Mouse (Mus musculus) hindbrain, embryonic 16.5 days (tissue): ENCODE results near the gene Egfem1. TPM values are rescaled to one million over a fixed set of nuclear protein-coding genes. Genes with fewer than 3 reads are reported as not detected.

ENCODE experiments used
- ATAC-seq: fragments of 200-750 bp; cut with Nextera tagmentation; 2 replicates; pipeline ENCODE4 v1.8.0; 2017; ENCODE audit warnings: moderate TSS enrichment, moderate library complexity
- H3K27ac ChIP-seq: fragments of 300-500 bp; sonication (generic); 2 replicates; pipeline ENCODE4 v1.5.1; 2014; ENCODE audit warnings: low read depth, mild to moderate bottlenecking, control low read depth, low read length, moderate library complexity
- H3K27me3 ChIP-seq: fragments of 300-500 bp; sonication (generic); replicated peaks from 2 replicates; pipeline ENCODE4 v1.6.1; 2014; ENCODE audit warnings: low read length; ENCODE audit not compliant: control insufficient read depth, insufficient read depth
- H3K36me3 ChIP-seq: fragments of 300-500 bp; sonication (generic); 2 replicates; pipeline ENCODE4 v1.6.1; 2014; ENCODE audit warnings: mild to moderate bottlenecking, low read length, moderate library complexity, mixed read lengths; ENCODE audit not compliant: control insufficient read depth, insufficient read depth
- H3K4me1 ChIP-seq: fragments of 300-500 bp; sonication (generic); 2 replicates; pipeline ENCODE4 v1.6.1; 2014; ENCODE audit warnings: low read depth, low read length; ENCODE audit not compliant: control insufficient read depth, insufficient read depth
- H3K4me2 ChIP-seq: fragments of 300-500 bp; sonication (generic); 2 replicates; pipeline ENCODE4 v1.6.1; 2014; ENCODE audit warnings: mild to moderate bottlenecking, low read length, control low read depth, moderate library complexity
- H3K4me3 ChIP-seq: fragments of 300-500 bp; sonication (generic); 2 replicates; pipeline ENCODE4 v1.5.1; 2014; ENCODE audit warnings: mild to moderate bottlenecking, low read length, control low read depth, moderate library complexity
- H3K9ac ChIP-seq: fragments of 300-500 bp; sonication (generic); 2 replicates; pipeline ENCODE4 v1.6.1; 2014; ENCODE audit warnings: low read depth, mild to moderate bottlenecking, control low read depth, low read length, moderate library complexity
- H3K9me3 ChIP-seq: fragments of 300-500 bp; sonication (generic); 2 replicates; pipeline ENCODE4 v1.6.1; 2014; ENCODE audit warnings: mild to moderate bottlenecking, low read length, moderate library complexity; ENCODE audit not compliant: control insufficient read depth
- WGBS: fragments of 180-500 bp; shearing (Covaris S2); extraction: QIAGEN DNeasy Blood & Tissue Kit; methylation state at CpG from one replicate; pipeline ENCODE4 v1.1.7; 2014; 5-methylcytosine and 5-hydroxymethylcytosine counted together
- polyA plus RNA-seq: library from polyadenylated mRNA; unstranded; fragments of >200 nt; fragmentation: Nextera tagmentation; extraction: Ambion mirVana; gene quantifications from 2 replicates; pipeline ENCODE4 v1.2.1, GENCODE M21; 2015

The Egfem1 gene
- polyA plus RNA-seq = 4.6 and 6.4 TPM in 2 replicates

DNA sequence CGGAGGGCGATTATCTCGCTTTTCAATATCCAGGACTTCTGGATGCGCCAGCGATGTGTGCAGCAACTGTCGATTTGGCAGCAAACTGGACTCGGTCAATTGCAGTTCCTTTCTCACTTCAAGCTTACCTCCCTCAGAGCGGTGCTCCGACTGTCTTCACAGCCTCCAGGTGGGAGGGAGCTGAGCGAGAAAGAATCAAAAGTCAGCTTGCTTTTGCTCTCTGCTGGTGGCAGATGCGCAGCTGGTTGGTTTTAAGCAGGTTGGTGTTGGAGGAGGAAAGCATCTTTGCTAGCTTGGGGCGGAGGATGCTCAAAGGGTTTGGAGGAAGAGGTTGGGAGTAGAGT, at the start of gene Egfem1:
Gene Egfem1 (plus strand): TSS at position 72 of the 344 bp plus-strand sequence.
- ATAC-seq = no peak; the same call in none of the 2 replicates
- 5% methylated on average over 12 of the region's 12 CpGs for WGBS
- H3K4me2 ChIP-seq = peak within 1 kb of the TSS; percentile 77
- H3K4me1 ChIP-seq = peaks cover 4% of the 10 kb centered on the region
- peak within 1 kb of the TSS; percentile 39 for H3K9ac ChIP-seq
- no peaks in the 10 kb centered on the region for H3K27me3 ChIP-seq
- H3K36me3 ChIP-seq = no peaks in the 10 kb centered on the region
- no peaks in the 10 kb centered on the region for H3K9me3 ChIP-seq
- H3K4me3 ChIP-seq = peak within 1 kb of the TSS; percentile 62
- peak within 1 kb of the TSS; percentile 68 for H3K27ac ChIP-seq

- Histone ChIP-seq H3K27ac (no peak overlapping the region), H3K9ac (no peak overlapping the region), H3K4me3 (no peak overlapping the region), H3K4me2 (no peak overlapping the region), H3K4me1 (no peaks in the 10 kb centered on the region), H3K27me3 (no peaks in the 10 kb centered on the region), H3K36me3 (no peaks in the 10 kb centered on the region), H3K9me3 (no peaks in the 10 kb centered on the region)
- no peak for ATAC-seq
- 60% methylated on average over 2 of the region's 2 CpGs for WGBS
Observed at GRCm38 (mm10) chr3:29033107-29033506, 48.7 kb upstream of the Egfem1 start.

- WGBS = under 1% methylated on average over 3 of the region's 3 CpGs
- peak; percentile 65 for ATAC-seq
Observed at GRCm38 (mm10) chr3:29036146-29036545, 45.7 kb upstream of the Egfem1 start.

GRCm38 (mm10) chr3:29036620-29037019, 45.2 kb upstream of the Egfem1 start:
- H3K36me3 ChIP-seq = no peaks in the 10 kb centered on the region
- ATAC-seq = no peak
- H3K27ac ChIP-seq = no peak overlapping the region
- H3K9me3 ChIP-seq = peaks cover 3% of the 10 kb centered on the region; the same call in 1 of the 2 replicates
- H3K9ac ChIP-seq = no peak overlapping the region
- no peak overlapping the region for H3K4me3 ChIP-seq
- no peaks in the 10 kb centered on the region for H3K27me3 ChIP-seq
- no peaks in the 10 kb centered on the region for H3K4me1 ChIP-seq
- no peak overlapping the region for H3K4me2 ChIP-seq

More at GRCm38 (mm10) chr3:29036146-29036545, 45.7 kb upstream of the Egfem1 start:
- no peaks in the 10 kb centered on the region for H3K36me3 ChIP-seq
- no peaks in the 10 kb centered on the region for H3K4me1 ChIP-seq
- H3K9me3 ChIP-seq = peaks cover 3% of the 10 kb centered on the region; the same call in 1 of the 2 replicates
- H3K9ac ChIP-seq = no peak overlapping the region
- no peak overlapping the region for H3K27ac ChIP-seq
- H3K27me3 ChIP-seq = no peaks in the 10 kb centered on the region
- H3K4me3 ChIP-seq = no peak overlapping the region
- H3K4me2 ChIP-seq = no peak overlapping the region

- H3K9me3 ChIP-seq = peaks cover 3% of the 10 kb centered on the region; the same call in 1 of the 2 replicates
- H3K4me2 ChIP-seq = no peak overlapping the region
- H3K9ac ChIP-seq = no peak overlapping the region
- no peak overlapping the region for H3K4me3 ChIP-seq
- no peaks in the 10 kb centered on the region for H3K36me3 ChIP-seq
- H3K27me3 ChIP-seq = no peaks in the 10 kb centered on the region
- no peaks in the 10 kb centered on the region for H3K4me1 ChIP-seq
- ATAC-seq = no peak
- H3K27ac ChIP-seq = no peak overlapping the region
- WGBS = 43% methylated on average over 7 of the region's 7 CpGs
Observed at GRCm38 (mm10) chr3:29040064-29040463, 41.8 kb upstream of the Egfem1 start.

DNA sequence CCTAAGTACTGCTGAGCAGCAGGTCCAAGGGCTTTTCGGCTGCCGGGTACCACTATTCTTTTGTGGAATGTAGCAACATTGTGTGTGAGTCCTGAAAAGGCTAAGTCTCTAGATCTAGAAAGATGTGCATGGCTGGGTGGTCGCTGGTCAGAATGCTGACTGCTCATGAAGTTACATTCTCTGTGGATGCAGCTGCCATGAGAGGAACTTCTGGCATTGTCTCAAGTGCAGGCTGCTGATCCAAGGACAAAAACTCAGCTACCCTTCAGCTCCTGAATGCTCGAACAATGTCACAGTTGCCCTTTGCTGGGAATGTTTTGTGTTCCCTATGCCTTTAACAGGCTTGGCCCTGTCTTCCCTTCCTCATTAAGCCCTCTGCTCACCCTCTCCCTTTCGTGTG, 35.5 kb upstream of the Egfem1 start:
- H3K4me2 ChIP-seq = no peak overlapping the region

DNA sequence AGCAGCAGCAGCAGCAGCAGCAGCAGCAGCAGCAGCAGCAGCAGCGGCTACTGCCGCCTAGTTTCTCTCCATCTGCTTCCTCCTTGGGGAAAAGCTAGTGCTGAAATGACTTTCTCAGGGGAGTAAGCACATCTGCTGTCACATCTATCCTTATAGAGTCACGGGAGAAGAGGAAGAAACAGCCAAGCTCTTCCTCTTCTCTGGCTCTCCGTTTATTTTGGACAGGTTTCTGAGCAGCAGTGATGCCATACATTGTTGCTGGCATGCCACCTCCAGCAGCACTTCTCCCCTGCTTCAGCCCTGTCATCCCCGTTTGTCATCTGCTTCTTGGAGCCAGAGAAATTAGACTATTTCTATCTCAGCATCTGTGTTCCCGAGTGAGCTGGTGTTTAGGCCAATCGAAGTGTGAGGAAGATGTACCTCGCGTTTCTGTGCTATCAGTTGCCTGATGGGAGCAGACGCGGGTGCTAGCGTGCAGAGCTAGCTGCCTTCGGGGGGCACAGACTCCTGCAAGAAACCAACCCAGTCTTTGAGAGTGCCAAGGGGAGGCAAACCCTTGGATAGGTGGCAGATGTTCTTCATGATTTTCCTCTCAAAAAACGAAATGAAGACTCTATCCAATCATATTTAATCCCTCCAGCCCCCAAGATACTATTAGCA, 34.4 kb upstream of the Egfem1 start:
- Histone ChIP-seq H3K27ac (no peak overlapping the region), H3K27me3 (no peaks in the 10 kb centered on the region), H3K36me3 (no peaks in the 10 kb centered on the region), H3K4me3 (no peak overlapping the region), H3K4me2 (peak overlapping the region; percentile 37), H3K9ac (no peak overlapping the region), H3K9me3 (no peaks in the 10 kb centered on the region), H3K4me1 (peaks cover 9% of the 10 kb centered on the region)
- ATAC-seq = peak; percentile 48; the same call in 1 of the 2 replicates
- WGBS = 48% methylated on average over 14 of the region's 14 CpGs

More for the DNA sequence above, 35.5 kb upstream of the Egfem1 start:
- no peak overlapping the region for H3K9ac ChIP-seq
- H3K9me3 ChIP-seq = no peaks in the 10 kb centered on the region
- H3K36me3 ChIP-seq = no peaks in the 10 kb centered on the region
- H3K4me3 ChIP-seq = no peak overlapping the region
- no peak for ATAC-seq
- no peaks in the 10 kb centered on the region for H3K27me3 ChIP-seq
- H3K27ac ChIP-seq = no peak overlapping the region
- 23% methylated on average over 5 of the region's 5 CpGs for WGBS
- H3K4me1 ChIP-seq = peaks cover 9% of the 10 kb centered on the region

- H3K27ac ChIP-seq = no peak overlapping the region
- no peak overlapping the region for H3K4me3 ChIP-seq
- 56% methylated on average over 4 of the region's 4 CpGs for WGBS
- no peaks in the 10 kb centered on the region for H3K4me1 ChIP-seq
- no peak for ATAC-seq
- H3K27me3 ChIP-seq = no peaks in the 10 kb centered on the region
- H3K9me3 ChIP-seq = no peaks in the 10 kb centered on the region
- H3K9ac ChIP-seq = no peak overlapping the region
- H3K4me2 ChIP-seq = no peak overlapping the region
- no peaks in the 10 kb centered on the region for H3K36me3 ChIP-seq
Observed at GRCm38 (mm10) chr3:29063156-29063555, 18.7 kb upstream of the Egfem1 start.

DNA sequence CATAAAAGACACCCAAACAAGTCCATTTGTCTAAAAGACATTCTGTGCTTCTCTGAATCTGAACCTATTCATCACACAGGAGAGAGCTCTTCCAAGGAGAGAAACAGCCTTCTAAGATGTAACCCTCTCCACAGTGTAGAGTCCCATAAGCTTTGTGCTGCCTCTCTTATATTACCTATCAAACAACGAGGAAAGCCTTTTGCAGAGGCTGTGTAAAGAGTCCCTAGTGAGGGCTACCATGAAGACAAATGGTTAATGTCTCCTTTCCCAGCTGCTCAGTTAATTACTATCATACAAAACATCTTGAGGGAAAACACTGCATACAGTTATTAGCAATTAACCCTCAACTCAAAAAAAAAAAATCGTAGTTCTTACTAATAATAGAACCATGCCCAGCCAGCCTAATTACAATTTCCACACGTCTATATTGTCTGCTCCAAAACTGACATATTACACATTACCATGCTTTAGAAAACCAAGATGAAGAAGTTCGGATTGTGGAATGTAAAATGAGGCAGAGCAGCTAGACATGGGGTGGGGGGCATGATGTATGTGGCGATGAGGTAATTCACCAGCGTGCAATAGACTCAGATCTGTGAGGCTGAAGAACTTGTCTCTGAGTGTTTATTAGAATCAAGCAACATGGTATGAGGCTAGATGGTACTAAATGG, 13.3 kb upstream of the Egfem1 start:
- WGBS = 48% methylated on average over 6 of the region's 6 CpGs
- no peak overlapping the region for H3K27ac ChIP-seq
- peak; percentile 75 for ATAC-seq

More for the DNA sequence above, 13.3 kb upstream of the Egfem1 start:
- H3K9ac ChIP-seq = no peak overlapping the region
- H3K36me3 ChIP-seq = no peaks in the 10 kb centered on the region
- no peaks in the 10 kb centered on the region for H3K27me3 ChIP-seq
- no peak overlapping the region for H3K4me3 ChIP-seq
- no peaks in the 10 kb centered on the region for H3K4me1 ChIP-seq
- no peak overlapping the region for H3K4me2 ChIP-seq
- no peaks in the 10 kb centered on the region for H3K9me3 ChIP-seq
